Mouse (Mus musculus): Measurements from ENCODE around the gene Otud4.

GRCm38 (mm10) chr8:79606751-79607300 lies 32.6 kb upstream of the Otud4 start:
- TF ChIP-seq POLR2A (IDR thresholded peaks at IDR 0.05; ENCODE audit: low read depth, low read length), result no peak
- TF ChIP-seq CTCF (conservative IDR thresholded peaks at IDR 0.05; ENCODE audit: insufficient read depth, insufficient read length, low read depth, low read length), result no peak

Data from kidney, adult 2 months (tissue).